Mouse (Mus musculus) gastrocnemius, postnatal 36 days (tissue): Measurements from ENCODE around the gene Pptc7. TPM values are rescaled to one million over a fixed set of nuclear protein-coding genes. Genes with fewer than 3 reads are reported as not detected.
A peak's percentile ranks its signal among the peaks of the same experiment; 100 is the strongest.
"Not testable (repeated sequence)": the region's sequence is repeated elsewhere in the genome, so short reads cannot be mapped to it uniquely, and the experiment has no call there.

Experiments used
- DNase-seq, 2 experiments: peaks; one replicate each; pipeline ENCODE4 v3.0.0; 2022
- intact Hi-C: fragments of 180-260 bp; cut with DNase I; formaldehyde crosslinking; loops from one replicate; pipeline ENCODE4 v1.15.1; 2025
- total RNA-seq, 2 experiments: library from RNA; stranded (reverse); gene quantifications; 2 replicates each; pipeline ENCODE4 v1.2.3; 2021

Pptc7 gene
- total RNA-seq, 2 experiments from 2014 or later: 93.8 to 103 TPM

GRCm38 (mm10) chr5:122293131-122293530 is 9.0 kb downstream of the Pptc7 start:
- no peak for DNase-seq
- intact Hi-C loops: no loop called here

- DNase-seq: no peak
- intact Hi-C loops: no loop called here
These were observed 10.1 kb downstream of the Pptc7 start for GRCm38 (mm10) chr5:122294219-122294735.

- DNase-seq: no peak
- intact Hi-C loops: no loop called here
These were observed 11.2 kb downstream of the Pptc7 start for GRCm38 (mm10) chr5:122295113-122295935.

GRCm38 (mm10) chr5:122300071-122300518 is 15.9 kb downstream of the Pptc7 start:
- DNase-seq: no peak
- intact Hi-C loops: no loop called here

GRCm38 (mm10) chr5:122302810-122303745 is 18.9 kb downstream of the Pptc7 start:
- DNase-seq: no peak
- intact Hi-C loops: no loop called here

- no peak for DNase-seq
- intact Hi-C loops: no loop called here
These were observed 19.8 kb downstream of the Pptc7 start for GRCm38 (mm10) chr5:122303937-122304336.

GRCm38 (mm10) chr5:122304541-122304940 is 20.4 kb downstream of the Pptc7 start:
- intact Hi-C loops: no loop called here

GRCm38 (mm10) chr5:122305472-122305871 is 21.3 kb downstream of the Pptc7 start:
- intact Hi-C loops: no loop called here
- no peak for DNase-seq

More at GRCm38 (mm10) chr5:122304541-122304940, 20.4 kb downstream of the Pptc7 start:
- DNase-seq: no peak

GRCm38 (mm10) chr5:122306536-122306935 is 22.4 kb downstream of the Pptc7 start:
- no peak for DNase-seq
- intact Hi-C loops: no loop called here

GRCm38 (mm10) chr5:122310699-122311098 is 26.5 kb downstream of the Pptc7 start:
- intact Hi-C loops: no loop called here
- no peak for DNase-seq

- no peak for DNase-seq
- intact Hi-C loops: no loop called here
These were observed 27.5 kb downstream of the Pptc7 start for GRCm38 (mm10) chr5:122311692-122312091.

GRCm38 (mm10) chr5:122312346-122312745 is 28.2 kb downstream of the Pptc7 start:
- intact Hi-C loops: no loop called here
- no peak for DNase-seq

GRCm38 (mm10) chr5:122312942-122313684 is 28.9 kb downstream of the Pptc7 start:
- intact Hi-C loops: no loop called here
- no peak for DNase-seq

GRCm38 (mm10) chr5:122314966-122315667 is 31.0 kb downstream of the Pptc7 start:
- peak; percentile 92 to 97 for DNase-seq
- intact Hi-C loops: no loop called here

GRCm38 (mm10) chr5:122317329-122318045 is 33.3 kb downstream of the Pptc7 start:
- intact Hi-C loops: no loop called here
- DNase-seq: peak; percentile 40 to 60

GRCm38 (mm10) chr5:122318100-122318499 is 33.9 kb downstream of the Pptc7 start:
- no peak for DNase-seq
- intact Hi-C loops: no loop called here

GRCm38 (mm10) chr5:122318976-122319375 is 34.8 kb downstream of the Pptc7 start:
- DNase-seq, intact Hi-C loops: not testable (repeated sequence)

- DNase-seq: peak; percentile 34 to 41
- intact Hi-C loops: no loop called here
These were observed 35.5 kb downstream of the Pptc7 start for GRCm38 (mm10) chr5:122319474-122320204.
